Mouse (Mus musculus): ENCODE measurements around the gene C2cd2l. TPM values are rescaled to one million over a fixed set of nuclear protein-coding genes. Genes with fewer than 3 reads are reported as not detected.
A peak's percentile ranks its signal among the peaks of the same experiment; 100 is the strongest.

The C2cd2l gene
- polyA plus RNA-seq, 1 experiment from 2014 or later: 6.7 TPM

GRCm38 (mm10) chr9:44268027-44268360, 52.1 kb downstream of the C2cd2l start:
- no peaks in the 10 kb centered on the region for H3K27me3 ChIP-seq (ENCODE audit: control insufficient read depth, insufficient read depth, low read length)

DNA sequence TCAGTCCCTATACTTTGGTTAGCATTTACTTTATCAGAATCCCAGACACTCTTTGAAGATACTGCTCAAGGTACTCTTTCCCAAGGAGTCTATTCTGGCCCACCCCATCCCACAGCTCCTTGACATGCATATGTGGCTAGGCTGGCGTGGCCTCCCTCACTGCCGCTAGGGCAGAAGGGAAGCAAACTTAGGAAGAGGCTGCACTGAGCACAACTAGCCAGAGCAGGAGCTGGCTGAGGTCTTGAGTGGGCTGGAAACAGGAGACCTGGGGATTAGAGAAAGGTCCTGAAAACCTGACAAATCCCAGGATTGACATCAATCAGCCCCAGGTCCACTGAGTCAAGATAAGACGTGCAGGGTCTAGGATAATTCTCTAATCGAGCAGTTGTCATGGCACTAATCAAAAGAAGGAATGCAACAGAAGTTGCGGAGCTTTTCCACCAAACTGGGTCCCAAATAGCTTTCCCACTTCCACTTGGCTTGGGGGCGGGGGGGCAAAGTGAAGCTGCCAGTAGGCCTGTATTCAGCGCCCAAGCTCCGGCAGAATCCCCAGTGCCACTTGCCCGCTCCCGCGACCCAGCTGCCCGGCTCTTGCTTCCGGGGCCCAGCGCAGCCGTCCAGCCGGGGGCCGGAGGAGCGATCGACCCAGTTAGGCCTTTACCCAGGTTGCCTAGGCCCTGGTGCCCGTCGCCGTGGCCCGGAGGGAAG, 52.6 kb downstream of the C2cd2l start:
- Histone ChIP-seq H3K4me2 (ENCODE audit: low read depth, low read length) (peak overlapping the region; percentile 76), H3K27me3 (ENCODE audit: control insufficient read depth, insufficient read depth, low read length) (no peaks in the 10 kb centered on the region), H3K9ac (ENCODE audit: low read length) (peak overlapping the region; percentile 94), H3K9me3 (replicated peaks; ENCODE audit: control insufficient read depth, low read length) (no peaks in the 10 kb centered on the region), H3K27ac (ENCODE audit: low read length) (peak overlapping the region; percentile 94), H3K4me3 (replicated peaks; ENCODE audit: low read length) (peak overlapping the region; percentile 58), H3K36me3 (ENCODE audit: control insufficient read depth, insufficient read depth, low read length) (no peaks in the 10 kb centered on the region), H3K4me1 (ENCODE audit: control insufficient read depth, insufficient read depth, low read length) (peaks cover 10% of the 10 kb centered on the region; the same call in 1 of the 2 replicates)
- WGBS: 9% methylated on average over 23 of the region's 23 CpGs
- ATAC-seq (ENCODE audit: insufficient read depth, low FRiP score): no peak; the same call in 1 of the 2 replicates

More at GRCm38 (mm10) chr9:44268027-44268360, 52.1 kb downstream of the C2cd2l start:
- H3K4me2 ChIP-seq (ENCODE audit: low read depth, low read length): peak overlapping the region; percentile 76
- H3K27ac ChIP-seq (ENCODE audit: low read length): peak overlapping the region; percentile 94
- no peaks in the 10 kb centered on the region for H3K9me3 ChIP-seq (replicated peaks; ENCODE audit: control insufficient read depth, low read length)
- H3K9ac ChIP-seq (ENCODE audit: low read length): peak overlapping the region; percentile 94
- H3K36me3 ChIP-seq (ENCODE audit: control insufficient read depth, insufficient read depth, low read length): no peaks in the 10 kb centered on the region
- 5% methylated on average over 28 of the region's 28 CpGs for WGBS
- H3K4me3 ChIP-seq (replicated peaks; ENCODE audit: low read length): peak overlapping the region; percentile 58
- H3K4me1 ChIP-seq (ENCODE audit: control insufficient read depth, insufficient read depth, low read length): peaks cover 10% of the 10 kb centered on the region; the same call in 1 of the 2 replicates
- ATAC-seq (ENCODE audit: insufficient read depth, low FRiP score): peak; percentile 92

GRCm38 (mm10) chr9:44266478-44267226, 53.4 kb downstream of the C2cd2l start:
- Histone ChIP-seq H3K9me3 (replicated peaks; ENCODE audit: control insufficient read depth, low read length) (no peaks in the 10 kb centered on the region), H3K4me2 (ENCODE audit: low read depth, low read length) (peak overlapping the region; percentile 76), H3K36me3 (ENCODE audit: control insufficient read depth, insufficient read depth, low read length) (no peaks in the 10 kb centered on the region), H3K4me1 (ENCODE audit: control insufficient read depth, insufficient read depth, low read length) (peaks cover 10% of the 10 kb centered on the region; the same call in 1 of the 2 replicates), H3K9ac (ENCODE audit: low read length) (peak overlapping the region; percentile 94), H3K27ac (ENCODE audit: low read length) (peak overlapping the region; percentile 94), H3K27me3 (ENCODE audit: control insufficient read depth, insufficient read depth, low read length) (no peaks in the 10 kb centered on the region), H3K4me3 (replicated peaks; ENCODE audit: low read length) (peak overlapping the region; percentile 58; the same call in 1 of the 2 replicates)
- ATAC-seq (ENCODE audit: insufficient read depth, low FRiP score): no peak
- WGBS: 49% methylated on average over 8 of the region's 8 CpGs

GRCm38 (mm10) chr9:44261388-44261787, 58.7 kb downstream of the C2cd2l start:
- no peak for ATAC-seq (ENCODE audit: insufficient read depth, low FRiP score)
- H3K27ac ChIP-seq (ENCODE audit: low read length): no peak overlapping the region
- H3K36me3 ChIP-seq (ENCODE audit: control insufficient read depth, insufficient read depth, low read length): no peaks in the 10 kb centered on the region
- no peaks in the 10 kb centered on the region for H3K9me3 ChIP-seq (replicated peaks; ENCODE audit: control insufficient read depth, low read length)
- no peak overlapping the region for H3K4me2 ChIP-seq (ENCODE audit: low read depth, low read length)
- H3K4me1 ChIP-seq (ENCODE audit: control insufficient read depth, insufficient read depth, low read length): no peaks in the 10 kb centered on the region
- H3K4me3 ChIP-seq (replicated peaks; ENCODE audit: low read length): no peak overlapping the region
- no peak overlapping the region for H3K9ac ChIP-seq (ENCODE audit: low read length)
- no peaks in the 10 kb centered on the region for H3K27me3 ChIP-seq (ENCODE audit: control insufficient read depth, insufficient read depth, low read length)
- 76% methylated on average over 14 of the region's 14 CpGs for WGBS

Small RNAs within 50 kb of the gene (microRNA-seq; reads per million reads assigned to microRNA genes)
- gene Gm44335: not detected

Other genes starting within 250 kb of the C2cd2l start
- gene Mfrp, start 218.6 kb downstream of the C2cd2l start, polyA plus RNA-seq (2015; fragmentation: Nextera tagmentation; extraction: Ambion mirVana): 0.08 and 0.20 TPM in 2 replicates
- 2.4 and 2.5 TPM in 2 replicates for gene C1qtnf5, start 213.0 kb downstream of the C2cd2l start, polyA plus RNA-seq (2015; fragmentation: Nextera tagmentation; extraction: Ambion mirVana)
- gene Gm49380, start 206.8 kb downstream of the C2cd2l start, polyA plus RNA-seq (2015; fragmentation: Nextera tagmentation; extraction: Ambion mirVana): 0.19 and 0.21 TPM in 2 replicates
- gene Rnf26, start 206.8 kb downstream of the C2cd2l start, polyA plus RNA-seq (2015; fragmentation: Nextera tagmentation; extraction: Ambion mirVana): 42.3 and 50.6 TPM in 2 replicates
- 53.6 and 56.9 TPM in 2 replicates for gene Mcam, start 185.8 kb downstream of the C2cd2l start, polyA plus RNA-seq (2015; fragmentation: Nextera tagmentation; extraction: Ambion mirVana)
- 12.5 and 14.0 TPM in 2 replicates for gene Cbl, start 86.2 kb downstream of the C2cd2l start, polyA plus RNA-seq (2015; fragmentation: Nextera tagmentation; extraction: Ambion mirVana)
- 0.19 and 0.55 TPM in 2 replicates for gene Ccdc153, start 79.6 kb downstream of the C2cd2l start, polyA plus RNA-seq (2015; fragmentation: Nextera tagmentation; extraction: Ambion mirVana)
- gene Pdzd3, start 68.8 kb downstream of the C2cd2l start, polyA plus RNA-seq (2015; fragmentation: Nextera tagmentation; extraction: Ambion mirVana): 1.3 and 2.4 TPM in 2 replicates
- 11.4 and 13.7 TPM in 2 replicates for gene Nlrx1, start 51.7 kb downstream of the C2cd2l start, polyA plus RNA-seq (2015; fragmentation: Nextera tagmentation; extraction: Ambion mirVana)
- gene Abcg4, start 31.7 kb downstream of the C2cd2l start, polyA plus RNA-seq (2015; fragmentation: Nextera tagmentation; extraction: Ambion mirVana): 5.2 and 5.3 TPM in 2 replicates
- 21.2 and 23.6 TPM in 2 replicates for gene Hinfp, start 14.6 kb downstream of the C2cd2l start, polyA plus RNA-seq (2015; fragmentation: Nextera tagmentation; extraction: Ambion mirVana)
- gene Dpagt1, start 5.7 kb upstream of the C2cd2l start, polyA plus RNA-seq (2015; fragmentation: Nextera tagmentation; extraction: Ambion mirVana): 32.0 and 40.6 TPM in 2 replicates
- gene H2afx, start 14.4 kb upstream of the C2cd2l start, polyA plus RNA-seq (2015; fragmentation: Nextera tagmentation; extraction: Ambion mirVana): 203 and 218 TPM in 2 replicates
- gene Hmbs, start 23.9 kb upstream of the C2cd2l start, polyA plus RNA-seq (2015; fragmentation: Nextera tagmentation; extraction: Ambion mirVana): 162 and 170 TPM in 2 replicates
- 30.0 and 31.6 TPM in 2 replicates for gene Vps11, start 41.4 kb upstream of the C2cd2l start, polyA plus RNA-seq (2015; fragmentation: Nextera tagmentation; extraction: Ambion mirVana)
- 33.8 and 41.3 TPM in 2 replicates for gene Hyou1, start 59.2 kb upstream of the C2cd2l start, polyA plus RNA-seq (2015; fragmentation: Nextera tagmentation; extraction: Ambion mirVana)
- 34.4 and 35.6 TPM in 2 replicates for gene Slc37a4, start 76.6 kb upstream of the C2cd2l start, polyA plus RNA-seq (2015; fragmentation: Nextera tagmentation; extraction: Ambion mirVana)
- gene Rps25, start 86.9 kb upstream of the C2cd2l start, polyA plus RNA-seq (2015; fragmentation: Nextera tagmentation; extraction: Ambion mirVana): 1,506 and 1,598 TPM in 2 replicates
- gene Trappc4, start 87.3 kb upstream of the C2cd2l start, polyA plus RNA-seq (2015; fragmentation: Nextera tagmentation; extraction: Ambion mirVana): 112 and 116 TPM in 2 replicates
- gene Ccdc84, start 98.3 kb upstream of the C2cd2l start, polyA plus RNA-seq (2015; fragmentation: Nextera tagmentation; extraction: Ambion mirVana): 22.4 and 27.6 TPM in 2 replicates
- not detected in 2 replicates for gene Foxr1, start 120.9 kb upstream of the C2cd2l start, polyA plus RNA-seq (2015; fragmentation: Nextera tagmentation; extraction: Ambion mirVana)
- gene Upk2, start 134.7 kb upstream of the C2cd2l start, polyA plus RNA-seq (2015; fragmentation: Nextera tagmentation; extraction: Ambion mirVana): 31.1 and 39.0 TPM in 2 replicates
- 9.0 and 10.6 TPM in 2 replicates for gene Bcl9l, start 162.5 kb upstream of the C2cd2l start, polyA plus RNA-seq (2015; fragmentation: Nextera tagmentation; extraction: Ambion mirVana)
- 0.34 and 0.49 TPM in 2 replicates for gene Cxcr5, start 241.6 kb upstream of the C2cd2l start, polyA plus RNA-seq (2015; fragmentation: Nextera tagmentation; extraction: Ambion mirVana)

Data from stomach, embryonic 16.5 days (tissue).